Mouse (Mus musculus) C2C12 (cell line): Measurements from ENCODE around the gene Isg20l2.

Experiments used
- CEBPB ChIP-seq: IDR thresholded peaks from one replicate; pipeline ENCODE4 v1.6.1; 2011; ENCODE audit warnings: low read depth, mild to moderate bottlenecking, control low read depth, moderate library complexity
- CTCF ChIP-seq: IDR thresholded peaks from one replicate; pipeline ENCODE4 v1.5.1; 2011; ENCODE audit not compliant: control insufficient read depth, insufficient read depth, insufficient read length
- FOSL1 ChIP-seq: IDR thresholded peaks from one replicate; pipeline ENCODE4 v1.8.0; 2011; ENCODE audit warnings: mild to moderate bottlenecking, low read length; ENCODE audit not compliant: poor library complexity, insufficient read depth, severe bottlenecking
- MAX ChIP-seq: IDR thresholded peaks from one replicate; pipeline ENCODE4 v1.6.1; 2011; ENCODE audit warnings: mild to moderate bottlenecking, control low read depth
- MYOD1 ChIP-seq: IDR thresholded peaks from one replicate; pipeline ENCODE4 v1.6.1; 2011; ENCODE audit warnings: low read depth; ENCODE audit not compliant: control insufficient read depth, insufficient read length
- USF1 ChIP-seq: IDR thresholded peaks from one replicate; pipeline ENCODE4 v1.6.1; 2011; ENCODE audit warnings: low read depth, mild to moderate bottlenecking, control low read depth, moderate library complexity

DNA sequence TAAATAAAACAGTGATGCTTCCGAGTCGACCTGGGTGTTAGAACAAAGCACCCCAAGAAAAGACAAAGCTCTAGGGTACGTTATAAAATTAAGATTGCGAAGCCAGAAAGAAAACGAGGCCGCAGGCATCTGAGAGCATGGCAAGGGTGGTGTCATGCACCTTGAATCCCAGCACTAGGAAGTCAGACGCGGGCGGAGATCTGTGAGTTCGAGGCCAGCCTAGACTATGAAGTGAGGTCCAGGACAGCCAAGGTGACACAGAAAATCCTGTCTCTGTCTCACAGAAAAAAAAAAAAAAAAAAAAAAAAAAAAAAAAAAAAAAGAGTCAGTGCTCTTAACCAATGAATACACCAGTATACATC lies 44.1 kb upstream of the Isg20l2 start:
- TF ChIP-seq CTCF = no peak
- TF ChIP-seq MAX = no peak
- no peak for TF ChIP-seq MYOD1
- TF ChIP-seq USF1 = no peak
- no peak for TF ChIP-seq CEBPB
- TF ChIP-seq FOSL1 = no peak
